Mouse (Mus musculus) right cerebral cortex, postnatal 14 days (tissue): Measurements from ENCODE around the gene Sned1.
A peak's percentile ranks its signal among the peaks of the same experiment; 100 is the strongest.
"Not testable (repeated sequence)": the region's sequence is repeated elsewhere in the genome, so short reads cannot be mapped to it uniquely, and the experiment has no call there.

Experiments used
- DNase-seq: peaks from one replicate; pipeline ENCODE4 v3.0.0; 2022

Gene Sned1

DNA sequence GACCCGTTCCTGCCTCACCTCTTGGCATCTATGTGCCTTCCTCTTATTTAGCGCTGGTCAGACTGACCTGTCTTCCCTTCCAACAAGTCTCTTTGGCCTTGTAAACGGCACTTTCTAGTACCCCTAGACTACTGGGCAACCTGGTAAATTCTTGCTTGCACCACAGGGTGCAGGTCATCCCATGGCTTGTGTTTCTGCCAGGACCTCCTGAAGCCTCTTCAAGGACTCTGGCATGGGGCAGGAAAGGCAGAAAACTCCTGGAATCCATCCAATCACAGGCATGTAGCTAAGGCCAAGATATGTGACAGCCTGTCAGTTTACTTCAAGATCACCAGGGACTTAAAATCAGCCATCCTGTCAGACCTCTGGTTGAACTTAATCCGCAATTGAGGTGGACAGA is 6.0 kb upstream of the Sned1 start:
- DNase-seq = no peak

DNA sequence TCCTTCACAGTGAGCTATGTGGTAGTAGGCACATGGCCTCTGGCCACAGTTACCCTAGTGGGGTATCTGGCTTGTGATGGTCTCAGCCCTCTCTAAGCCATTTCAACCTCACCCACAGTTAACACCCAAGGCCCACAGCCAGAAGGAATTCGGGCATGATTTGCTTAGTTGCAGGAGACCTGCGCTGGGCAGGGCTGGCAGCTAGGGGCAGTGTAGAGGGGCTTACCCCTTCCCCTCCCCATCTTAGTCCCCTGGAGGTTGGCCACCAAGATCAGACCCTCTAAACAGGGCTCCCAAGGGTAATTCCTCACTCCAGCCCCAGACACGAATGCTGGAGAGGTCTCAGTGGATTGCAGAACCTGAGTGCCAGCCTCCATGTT is 894 bp downstream of the Sned1 start:
- DNase-seq = peak; percentile 23

GRCm38 (mm10) chr1:93237676-93238075 is 2.0 kb downstream of the Sned1 start:
- no peak for DNase-seq

GRCm38 (mm10) chr1:93238201-93238600 is 2.6 kb downstream of the Sned1 start:
- DNase-seq = peak; percentile 17

DNA sequence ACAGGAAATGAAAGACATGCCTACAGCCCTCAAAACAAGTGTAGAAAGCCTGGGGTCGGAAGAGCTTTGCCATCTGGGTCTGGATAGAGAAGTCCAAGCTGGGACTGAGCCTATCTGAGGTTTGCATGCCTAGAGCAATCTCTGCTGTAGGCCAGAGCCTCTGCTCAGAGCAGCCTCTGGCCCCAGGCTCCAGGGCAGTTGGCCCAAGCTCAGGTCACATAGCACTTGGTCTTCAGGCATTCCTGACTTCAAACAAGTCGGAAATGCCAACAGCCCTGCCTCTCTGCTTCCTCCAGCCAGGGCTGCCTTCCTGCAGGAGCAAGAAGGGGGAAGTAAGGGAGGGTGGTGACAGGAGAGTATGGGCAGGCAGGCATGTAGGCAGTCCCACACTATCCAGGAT is 10.3 kb downstream of the Sned1 start:
- DNase-seq = no peak

DNA sequence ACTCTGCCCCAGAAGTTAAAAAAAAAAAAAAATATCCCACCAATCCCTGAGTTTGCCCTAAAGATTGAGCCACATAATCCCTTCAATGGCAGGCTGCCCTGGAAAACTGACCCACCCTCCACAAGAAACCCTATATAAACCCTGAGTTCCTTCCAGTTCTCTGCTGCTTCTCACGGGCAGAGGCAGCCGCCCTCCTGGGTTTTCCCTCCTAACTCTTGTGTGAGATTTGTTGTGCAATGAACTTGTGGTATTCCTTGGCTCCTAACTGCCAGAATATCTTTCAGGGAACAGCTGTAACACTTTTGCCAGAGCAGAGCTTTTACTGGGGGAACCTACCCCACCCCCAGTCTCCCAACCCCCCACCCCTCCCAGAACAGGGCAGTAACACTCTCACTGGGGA is 16.9 kb downstream of the Sned1 start:
- DNase-seq = no peak

DNA sequence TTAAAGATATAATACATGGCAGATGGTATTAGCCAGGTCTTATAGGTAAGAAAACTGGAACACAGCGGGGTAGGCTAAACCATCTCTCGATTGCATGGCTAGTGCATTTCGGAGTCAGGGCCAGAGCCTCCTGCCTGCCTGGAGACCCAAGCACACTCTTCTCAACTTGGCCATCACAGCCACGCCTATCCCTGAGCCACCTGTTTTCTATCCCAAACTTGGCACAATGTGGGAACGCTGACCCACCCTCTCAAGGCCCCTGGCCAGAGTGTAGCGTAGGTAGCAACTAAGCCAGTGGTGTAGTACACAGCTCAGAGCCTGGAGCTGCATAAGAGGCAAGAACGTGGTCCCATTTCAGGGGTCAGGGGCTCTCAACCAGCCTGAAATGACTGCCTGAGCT is 20.1 kb downstream of the Sned1 start:
- DNase-seq = no peak

DNA sequence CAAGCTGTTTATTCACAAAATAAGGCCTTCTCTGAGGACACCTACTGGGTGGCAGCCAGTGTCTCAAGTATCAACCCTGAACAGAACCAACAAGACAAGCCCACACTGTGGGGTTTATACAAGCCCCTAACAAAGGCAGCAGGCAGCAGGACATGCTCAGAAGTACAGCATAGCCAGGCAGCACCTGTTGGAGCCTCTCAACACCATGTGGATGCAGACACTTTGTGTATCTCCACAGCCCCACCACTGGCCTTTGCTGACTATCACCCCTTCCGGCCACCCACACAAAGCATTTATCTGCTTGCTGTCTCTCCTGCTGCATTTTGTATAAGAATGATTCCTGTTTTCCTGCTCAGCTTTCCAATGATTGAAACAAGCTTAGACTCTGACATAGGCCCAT is 21.9 kb downstream of the Sned1 start:
- no peak for DNase-seq

DNA sequence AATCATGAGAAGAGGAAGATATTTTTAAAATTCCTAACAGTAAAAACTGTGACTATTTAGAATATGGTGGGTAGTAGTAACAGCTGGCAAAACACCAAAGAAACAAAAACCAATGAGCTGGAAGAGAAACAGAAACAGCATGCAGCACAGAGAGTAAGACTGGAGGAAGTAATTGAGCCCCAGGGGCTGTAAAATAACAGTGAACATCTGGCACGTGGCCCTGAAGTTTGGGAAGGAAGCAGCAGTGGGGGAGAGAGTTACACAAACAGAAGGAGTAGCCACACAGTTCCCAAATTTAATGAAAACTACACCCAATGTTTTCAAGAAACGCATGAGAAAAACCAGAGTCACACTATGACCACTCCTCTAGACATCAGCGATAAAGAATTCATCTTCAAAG is 31.6 kb downstream of the Sned1 start:
- no peak for DNase-seq

DNA sequence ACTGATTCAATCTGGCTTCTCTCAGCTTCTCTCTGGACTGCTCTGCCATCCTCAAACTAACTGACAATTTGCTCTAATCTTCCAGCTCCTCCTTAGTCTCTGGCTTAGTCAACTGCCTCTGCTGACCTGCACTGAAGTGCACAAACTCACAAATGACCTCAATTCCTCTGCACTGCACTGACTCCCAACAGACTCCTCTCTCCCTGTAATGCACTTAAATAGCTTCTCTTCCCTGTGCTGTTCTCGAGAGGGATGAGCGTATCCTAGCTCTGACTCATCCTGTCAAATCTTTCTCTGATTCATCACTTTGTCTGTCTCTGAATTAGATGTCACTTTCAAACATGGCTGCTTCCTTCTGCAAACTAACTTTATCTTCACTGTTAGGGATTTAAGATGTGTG is 32.6 kb downstream of the Sned1 start:
- DNase-seq = no peak

DNA sequence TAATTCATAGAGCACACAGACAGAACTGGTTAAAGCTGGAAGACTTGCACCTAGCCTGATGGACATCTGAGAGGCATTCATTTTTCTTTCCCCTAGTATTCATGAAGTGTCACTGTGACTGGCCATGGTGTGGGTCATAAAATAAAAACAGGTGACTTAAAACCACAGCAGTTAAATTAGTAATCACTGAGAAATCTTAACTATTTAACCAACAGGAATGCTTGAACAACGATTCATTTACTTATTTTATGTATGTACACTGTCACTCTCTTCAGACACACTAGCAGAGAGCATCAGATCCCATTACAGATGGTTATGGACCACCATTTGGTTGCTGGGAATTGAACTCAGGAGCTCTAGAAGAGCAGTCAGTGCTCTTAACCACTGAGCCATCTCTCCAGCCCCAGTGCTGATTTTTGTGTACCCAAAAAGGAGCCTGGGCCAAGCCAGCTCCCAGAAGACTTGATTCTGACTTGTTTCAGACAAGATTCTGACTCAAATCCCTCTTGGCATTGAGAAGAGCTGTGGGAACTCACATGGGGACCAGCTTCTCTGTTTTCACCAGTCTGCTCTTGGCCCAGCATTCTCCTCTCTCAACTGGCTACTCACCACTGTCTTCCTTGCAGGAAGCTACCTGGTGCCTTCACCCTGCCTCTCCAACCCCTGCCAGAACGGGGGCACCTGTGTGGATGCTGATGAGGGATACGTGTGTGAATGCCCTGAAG is 35.0 kb downstream of the Sned1 start:
- DNase-seq = no peak

DNA sequence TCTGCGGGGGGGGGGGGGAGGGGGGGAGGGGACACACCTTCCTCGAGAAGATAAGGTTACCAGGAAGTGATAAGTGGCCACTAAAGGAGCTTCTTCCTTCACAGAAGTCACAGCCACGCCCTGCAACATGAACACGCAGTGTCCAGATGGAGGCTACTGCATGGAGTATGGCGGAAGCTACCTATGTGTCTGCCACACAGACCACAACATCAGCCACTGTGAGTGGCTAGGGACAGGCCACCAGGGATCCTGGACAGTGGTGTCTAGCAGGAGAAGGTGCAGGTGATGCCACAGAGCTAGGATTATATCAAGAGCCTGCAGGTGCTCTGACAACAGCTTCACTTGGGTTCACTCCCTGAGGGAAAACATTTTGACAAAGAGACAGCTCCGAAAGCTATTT is 36.1 kb downstream of the Sned1 start:
- DNase-seq = no peak

DNA sequence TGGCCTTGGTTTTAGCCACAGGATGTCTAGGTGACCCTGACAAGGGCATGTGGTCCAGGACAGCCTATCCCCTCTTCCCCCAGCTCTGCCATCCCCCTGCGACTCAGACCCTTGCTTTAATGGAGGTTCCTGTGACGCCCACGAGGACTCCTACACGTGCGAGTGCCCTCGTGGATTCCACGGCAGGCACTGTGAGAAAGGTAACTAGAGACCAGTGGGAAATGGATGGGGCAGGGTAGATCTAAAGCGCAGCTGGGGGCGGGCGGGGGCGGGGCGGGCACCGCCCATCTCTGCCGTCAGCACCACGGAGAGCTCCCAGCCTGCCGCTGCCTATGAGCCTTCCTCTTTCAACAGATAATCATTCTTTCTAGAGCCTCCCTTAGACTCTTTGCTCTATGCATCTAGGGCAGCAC is 36.8 kb downstream of the Sned1 start:
- DNase-seq = no peak

DNA sequence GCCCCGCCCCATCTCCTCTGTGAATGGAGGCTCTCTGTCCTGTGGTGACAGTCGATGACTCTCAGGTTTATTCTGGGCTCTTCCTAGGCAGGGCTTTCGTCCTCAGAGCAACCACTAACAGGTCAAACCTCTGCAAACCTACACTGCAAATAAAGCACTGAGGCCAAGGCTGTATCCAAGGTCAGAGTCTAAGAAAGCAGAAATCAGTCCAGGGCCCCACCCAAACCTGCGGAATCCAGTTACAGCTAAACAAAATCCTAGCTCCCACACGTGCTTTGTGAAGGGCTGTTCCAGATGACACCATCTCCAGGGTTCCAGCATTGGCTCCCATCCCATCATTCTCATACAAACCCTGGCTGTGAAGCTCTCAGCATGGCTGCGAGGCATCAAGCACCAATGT is 39.9 kb downstream of the Sned1 start:
- DNase-seq = no peak

DNA sequence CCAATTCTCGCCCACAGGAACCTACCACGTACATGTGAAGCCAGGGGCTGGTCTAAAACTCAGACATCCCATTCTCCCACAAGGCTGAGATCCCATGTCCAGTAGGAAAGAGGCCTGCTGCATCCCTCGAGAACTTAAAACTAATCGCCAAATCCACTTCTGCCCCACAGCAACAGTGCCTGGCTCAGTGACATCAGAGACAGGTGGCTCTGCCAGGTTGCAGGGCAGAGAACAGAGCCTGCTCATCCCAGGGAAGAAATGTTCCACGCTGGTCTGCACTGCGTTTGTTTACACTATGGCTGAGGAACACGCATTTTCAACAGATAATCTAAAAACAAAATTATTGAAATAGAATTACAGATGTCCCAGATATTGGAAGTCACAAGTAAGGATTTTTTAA is 41.4 kb downstream of the Sned1 start:
- no peak for DNase-seq

- DNase-seq = no peak
These were observed 54.1 kb downstream of the Sned1 start for GRCm38 (mm10) chr1:93289678-93290214.

DNA sequence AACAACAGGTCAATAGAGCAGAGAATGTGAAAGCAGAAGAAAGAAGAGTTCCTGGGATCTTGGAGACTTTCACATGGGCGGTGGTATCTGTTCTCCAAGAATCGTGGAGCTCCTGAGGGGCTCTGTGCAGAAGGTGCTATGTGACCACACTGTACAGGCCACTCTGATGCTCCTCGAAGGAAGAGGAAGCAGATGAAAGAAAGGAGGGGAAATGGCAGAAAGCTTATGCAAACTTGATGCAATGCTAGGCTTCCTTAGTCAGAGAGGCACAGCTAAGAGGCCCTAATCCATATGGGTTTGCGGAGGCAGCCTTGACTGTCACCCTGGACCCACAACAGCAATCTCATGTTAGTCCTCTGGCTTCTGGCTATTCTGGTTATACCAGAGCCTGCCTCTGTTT is 55.3 kb downstream of the Sned1 start:
- DNase-seq = no peak

- no peak for DNase-seq
These were observed 56.0 kb downstream of the Sned1 start for GRCm38 (mm10) chr1:93291591-93291990.

- no peak for DNase-seq
These were observed 56.4 kb downstream of the Sned1 start for GRCm38 (mm10) chr1:93292006-93292405.

- DNase-seq = not testable (repeated sequence)
These were observed 58.9 kb downstream of the Sned1 start for GRCm38 (mm10) chr1:93294491-93294890.

DNA sequence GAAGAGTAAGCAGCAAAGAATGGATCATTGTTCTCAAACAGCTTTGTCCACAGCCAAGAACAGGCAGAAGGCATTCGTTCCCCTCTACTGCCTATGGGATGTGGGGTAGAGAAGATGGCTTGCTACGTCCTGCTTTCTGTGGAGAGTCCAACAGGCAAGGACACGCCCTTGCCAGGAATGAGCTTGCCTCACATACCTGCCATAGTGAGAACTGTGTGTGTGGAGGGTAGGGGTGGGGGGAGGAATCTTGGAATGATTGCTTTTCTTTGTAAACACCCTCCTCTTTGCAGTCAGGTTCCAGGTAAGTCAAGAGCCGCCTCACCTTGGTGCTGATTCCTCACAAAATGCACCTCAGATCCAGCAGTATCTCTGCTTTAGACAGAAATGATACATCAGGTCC is 64.2 kb downstream of the Sned1 start:
- DNase-seq = no peak

GRCm38 (mm10) chr1:93300578-93300977 is 64.9 kb downstream of the Sned1 start:
- DNase-seq = no peak

- DNase-seq = peak; percentile 83
These were observed 70.1 kb downstream of the Sned1 start, which contains the start of gene Mterf4 for GRCm38 (mm10) chr1:93305581-93306337. TSS of gene Mterf4 (minus strand) at chr1:93305915.

GRCm38 (mm10) chr1:93323973-93324372 is 88.3 kb downstream of the Sned1 start:
- no peak for DNase-seq
